Mouse (Mus musculus) embryonic facial prominence, embryonic 14.5 days (tissue): ENCODE measurements around the gene Tnfsf12. TPM values are rescaled to one million over a fixed set of nuclear protein-coding genes. Genes with fewer than 3 reads are reported as not detected.

Experiments used
- ATAC-seq: fragments of 200-750 bp; cut with Nextera tagmentation; 2 replicates; pipeline ENCODE4 v1.8.0; 2017; ENCODE audit warnings: low read depth, moderate number of reproducible peaks, moderate TSS enrichment
- DNase-seq: peaks from one replicate; pipeline ENCODE4 v3.0.0-alpha.2; 2015; ENCODE audit warnings: low spot score
- H3K27ac ChIP-seq: fragments of 300-500 bp; sonication (generic); replicated peaks from 2 replicates; pipeline ENCODE4 v1.5.1; 2014; ENCODE audit warnings: low read depth, mild to moderate bottlenecking, low read length, moderate library complexity
- H3K27me3 ChIP-seq: fragments of 300-500 bp; sonication (generic); replicated peaks from 2 replicates; pipeline ENCODE4 v1.6.1; 2014; ENCODE audit warnings: low read length; ENCODE audit not compliant: control insufficient read depth, insufficient read depth
- H3K36me3 ChIP-seq: fragments of 300-500 bp; sonication (generic); 2 replicates; pipeline ENCODE4 v1.6.1; 2014; ENCODE audit warnings: low read length, mixed read lengths; ENCODE audit not compliant: control insufficient read depth, insufficient read depth
- H3K4me1 ChIP-seq: fragments of 300-500 bp; sonication (generic); 2 replicates; pipeline ENCODE4 v1.6.1; 2014; ENCODE audit warnings: antibody characterized with exemption, low read length; ENCODE audit not compliant: control insufficient read depth, insufficient read depth
- H3K4me2 ChIP-seq: fragments of 300-500 bp; sonication (generic); 2 replicates; pipeline ENCODE4 v1.6.1; 2014; ENCODE audit warnings: low read depth, mild to moderate bottlenecking, low read length, moderate library complexity, mixed read lengths
- H3K4me3 ChIP-seq: fragments of 300-500 bp; sonication (generic); 2 replicates; pipeline ENCODE4 v1.5.1; 2014; ENCODE audit warnings: low read depth, mild to moderate bottlenecking, low read length
- H3K9ac ChIP-seq: fragments of 300-500 bp; sonication (generic); 2 replicates; pipeline ENCODE4 v1.6.1; 2014; ENCODE audit warnings: low read depth, mild to moderate bottlenecking, low read length, moderate library complexity, mixed read lengths
- H3K9me3 ChIP-seq: fragments of 300-500 bp; sonication (generic); 2 replicates; pipeline ENCODE4 v1.6.1; 2016; ENCODE audit warnings: low read length; ENCODE audit not compliant: control insufficient read depth
- WGBS: fragments of 180-500 bp; shearing (Covaris S2); extraction: QIAGEN DNeasy Blood & Tissue Kit; methylation state at CpG from one replicate; pipeline ENCODE4 v1.1.7; 2014; 5-methylcytosine and 5-hydroxymethylcytosine counted together
- polyA plus RNA-seq: library from polyadenylated mRNA; unstranded; fragments of >200 nt; fragmentation: Nextera tagmentation; extraction: Ambion mirVana; gene quantifications from 2 replicates; pipeline ENCODE4 v1.2.1, GENCODE M21; 2014

Gene Tnfsf12
- polyA plus RNA-seq, 1 experiment from 2014 or later: 13.0 TPM

DNA sequence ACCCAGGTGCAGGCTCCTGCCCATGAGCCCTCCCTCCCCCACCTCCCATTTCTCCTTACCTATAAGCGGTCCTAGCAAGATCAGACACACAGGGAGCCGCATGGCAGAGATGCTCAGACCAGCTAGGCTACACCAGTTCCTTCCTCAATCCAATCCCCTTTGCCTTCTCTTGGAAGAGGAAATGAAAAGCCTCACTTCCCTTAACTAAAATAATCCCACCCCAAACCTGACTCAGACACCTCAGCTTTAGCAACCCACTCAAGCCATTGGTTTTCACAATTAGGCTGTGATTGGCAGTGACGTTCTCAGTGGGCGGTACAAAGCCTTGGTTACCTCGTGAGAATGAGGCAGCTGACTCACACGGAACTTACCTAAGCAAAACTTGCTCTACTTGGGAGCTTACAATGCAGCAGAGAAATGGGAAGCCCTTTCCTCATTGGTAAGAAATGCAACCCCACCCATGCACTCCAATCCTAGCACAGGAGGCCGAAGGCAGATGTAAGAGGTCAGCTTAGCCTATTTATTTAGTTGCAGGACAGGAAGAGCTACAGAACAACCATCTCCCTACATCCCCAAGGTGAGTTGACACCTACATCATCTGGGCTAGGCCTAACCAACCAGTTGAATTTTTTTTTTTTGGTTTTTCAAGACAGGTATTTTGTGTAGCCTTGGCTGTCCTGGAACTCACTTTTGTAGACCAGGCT is 29.5 kb downstream of the Tnfsf12 start, which contains the start of gene Cd68:
TSS of gene Cd68 (minus strand) at position 193 of the 704 bp plus-strand sequence.
- DNase-seq (peak; percentile 72), ATAC-seq (no peak)
- H3K9ac ChIP-seq: 0 out of 2 replicates have a peak within 1 kb of the TSS, but pooled peaks have one; percentile 8
- no peaks in the 10 kb centered on the region for H3K9me3 ChIP-seq
- 35% methylated on average over 7 of the region's 7 CpGs for WGBS
- H3K27me3 ChIP-seq: no peaks in the 10 kb centered on the region
- H3K4me2 ChIP-seq: no peak within 1 kb of the TSS
- H3K4me3 ChIP-seq: no peak within 1 kb of the TSS
- H3K4me1 ChIP-seq: peaks cover 16% of the 10 kb centered on the region
- H3K27ac ChIP-seq: peak within 1 kb of the TSS; percentile 50
- H3K36me3 ChIP-seq: peaks cover 71% of the 10 kb centered on the region

DNA sequence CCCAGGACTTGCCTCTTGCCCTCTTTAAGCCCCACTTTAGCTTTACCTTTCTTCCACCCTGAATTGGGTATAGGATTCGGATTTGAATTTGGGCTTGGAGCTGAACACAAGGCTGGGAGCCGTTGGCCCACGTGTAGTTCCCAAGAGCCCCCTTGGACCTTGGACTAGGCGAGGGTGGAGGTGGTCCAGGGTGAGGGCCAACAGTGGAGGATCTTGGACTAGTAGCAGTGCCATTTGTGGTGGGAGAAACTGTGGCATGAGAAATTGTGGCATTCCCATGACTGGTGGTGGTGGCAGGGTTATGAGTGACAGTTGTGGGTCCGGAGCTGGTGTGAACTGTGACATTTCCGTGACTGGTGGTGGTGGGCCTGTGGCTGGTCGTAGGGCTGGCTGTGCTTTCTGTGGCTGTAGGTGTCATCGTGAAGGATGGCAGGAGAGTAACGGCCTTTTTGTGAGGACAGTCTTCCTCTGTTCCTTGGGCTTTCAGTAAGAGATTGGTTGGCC is 30.1 kb downstream of the Tnfsf12 start:
- WGBS: 79% methylated on average over 9 of the region's 9 CpGs
- Histone ChIP-seq H3K4me2 (no peak overlapping the region), H3K27ac (peak overlapping the region; percentile 50), H3K36me3 (peaks cover 66% of the 10 kb centered on the region), H3K9ac (no peak overlapping the region), H3K4me3 (no peak overlapping the region), H3K4me1 (peaks cover 16% of the 10 kb centered on the region), H3K9me3 (no peaks in the 10 kb centered on the region), H3K27me3 (no peaks in the 10 kb centered on the region)
- DNase-seq: no peak
- no peak for ATAC-seq

DNA sequence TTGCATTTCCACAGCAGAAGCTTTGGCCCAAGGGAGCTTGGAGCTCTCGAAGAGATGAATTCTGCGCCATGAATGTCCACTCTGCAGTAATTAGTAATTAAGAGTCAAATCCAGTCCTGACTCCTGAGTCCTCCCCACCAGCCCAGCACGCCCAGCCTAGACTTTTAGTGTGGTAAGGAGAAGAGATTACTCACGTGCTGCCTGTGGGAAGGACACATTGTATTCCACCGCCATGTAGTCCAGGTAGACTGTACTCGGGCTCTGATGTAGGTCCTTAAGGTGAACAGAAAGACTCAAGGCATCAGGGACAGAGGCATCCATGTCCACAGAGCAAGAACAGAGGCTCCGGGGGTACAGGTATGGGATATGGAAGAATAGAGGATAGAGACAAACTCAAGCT is 30.8 kb downstream of the Tnfsf12 start:
- 92% methylated on average over 7 of the region's 7 CpGs for WGBS
- no peaks in the 10 kb centered on the region for H3K9me3 ChIP-seq
- no peak overlapping the region for H3K27ac ChIP-seq
- no peak overlapping the region for H3K4me2 ChIP-seq
- H3K36me3 ChIP-seq: peaks cover 64% of the 10 kb centered on the region
- DNase-seq (no peak), ATAC-seq (no peak)
- no peaks in the 10 kb centered on the region for H3K27me3 ChIP-seq
- H3K9ac ChIP-seq: 0 out of 2 replicates have a peak overlapping the region, but pooled peaks have one; percentile 8
- H3K4me1 ChIP-seq: peaks cover 13% of the 10 kb centered on the region
- H3K4me3 ChIP-seq: no peak overlapping the region

DNA sequence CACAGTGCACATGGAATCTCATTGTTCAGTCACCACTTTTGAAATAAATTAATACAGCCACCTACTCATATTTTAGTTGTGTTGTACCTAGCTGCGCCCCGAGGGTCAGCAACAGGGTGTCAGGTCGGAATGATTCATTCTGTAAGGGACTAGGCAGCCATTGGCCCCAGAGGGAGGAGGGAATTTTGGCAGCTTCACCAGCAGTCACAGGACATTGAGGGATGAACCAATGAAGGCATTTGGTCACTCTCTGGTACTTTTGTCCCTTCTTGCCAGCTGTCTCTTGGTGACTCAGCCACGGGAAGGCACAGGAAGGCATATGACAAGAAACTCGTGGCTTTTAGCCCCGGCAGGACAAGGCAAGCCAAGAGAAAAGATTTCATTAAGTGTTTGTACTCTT is 31.9 kb downstream of the Tnfsf12 start:
- ATAC-seq (no peak), DNase-seq (no peak)
- Histone ChIP-seq H3K9ac (0 out of 2 replicates have a peak overlapping the region, but pooled peaks have one; percentile 6), H3K9me3 (no peaks in the 10 kb centered on the region), H3K27ac (peak overlapping the region; percentile 93), H3K4me2 (no peak overlapping the region), H3K27me3 (no peaks in the 10 kb centered on the region), H3K36me3 (peaks cover 60% of the 10 kb centered on the region), H3K4me3 (no peak overlapping the region), H3K4me1 (peaks cover 7% of the 10 kb centered on the region)
- 87% methylated on average over 6 of the region's 6 CpGs for WGBS

DNA sequence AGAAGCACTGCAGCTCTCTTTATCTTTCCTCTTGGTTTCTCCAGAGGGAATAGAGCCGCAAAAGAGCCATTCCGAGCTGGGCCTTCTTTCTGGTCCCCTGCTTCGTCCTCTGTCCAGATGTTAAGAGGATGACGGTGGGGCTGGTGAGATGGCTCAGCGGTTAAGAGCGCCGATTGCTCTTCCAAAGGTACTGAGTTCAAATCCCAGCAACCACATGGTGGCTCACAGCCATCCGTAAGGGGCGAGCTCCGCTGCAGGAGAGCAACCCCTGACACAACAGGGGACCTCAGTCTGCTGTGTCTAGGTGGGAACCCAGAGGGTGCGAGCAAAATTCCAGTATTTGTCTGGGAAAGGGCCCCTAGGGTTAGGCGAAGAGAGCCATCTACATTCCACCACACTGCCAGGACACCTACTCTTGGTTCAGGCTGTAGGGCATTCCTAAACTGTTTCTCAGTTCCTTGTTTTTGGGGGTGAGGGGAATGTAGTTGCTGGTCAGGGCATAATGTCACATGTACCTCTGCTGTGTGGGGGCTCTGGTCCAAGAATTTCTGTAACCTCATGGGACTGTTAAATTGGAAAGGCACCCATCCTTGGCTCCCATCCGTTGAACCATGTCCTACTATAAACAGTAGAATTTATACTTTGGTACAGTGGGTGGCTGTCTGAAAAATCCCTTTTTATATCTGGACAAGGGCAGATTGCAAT is 32.5 kb downstream of the Tnfsf12 start:
- WGBS: 55% methylated on average over 13 of the region's 13 CpGs
- ATAC-seq: no peak

DNA sequence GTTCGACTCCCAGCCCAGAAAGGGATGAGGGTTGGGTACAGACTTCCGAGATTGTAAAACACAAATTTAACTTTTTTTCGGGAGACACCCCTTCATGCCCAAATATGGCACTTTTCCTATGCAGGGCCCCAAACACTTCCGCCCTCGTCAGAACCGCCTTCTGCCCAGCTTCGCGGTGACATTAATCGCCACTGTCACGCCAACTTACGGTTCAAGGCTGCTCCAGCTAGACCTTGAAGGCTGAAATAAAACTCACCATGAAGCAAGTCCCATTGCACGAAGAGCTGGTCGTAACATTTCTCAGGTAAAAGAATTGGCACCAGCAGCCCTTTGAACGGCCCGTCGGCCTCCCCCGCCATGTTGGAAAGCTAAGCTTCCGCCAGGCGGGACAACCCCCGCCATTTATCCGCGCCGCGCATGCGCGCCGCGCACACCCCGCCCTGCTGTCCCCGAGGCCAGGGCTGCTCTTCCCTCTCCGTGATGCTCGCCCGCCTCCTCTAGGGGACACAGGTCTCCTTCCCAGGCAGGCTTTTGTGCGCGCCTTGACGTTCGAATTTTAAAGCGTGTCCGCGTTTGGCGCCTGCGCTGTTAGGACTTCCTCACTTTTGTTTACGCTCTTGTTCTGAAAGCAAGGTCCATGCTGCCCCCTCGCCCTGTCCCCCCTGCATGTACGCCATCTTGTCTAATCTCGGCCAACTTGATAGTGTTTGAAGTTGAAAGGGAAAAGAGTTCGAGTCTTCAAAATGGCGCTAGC is 33.3 kb downstream of the Tnfsf12 start, which contains the start of gene Mpdu1:
TSS of gene Mpdu1 (minus strand) at position 430 of the 754 bp plus-strand sequence.
- under 1% methylated on average over 48 of the region's 48 CpGs for WGBS
- Histone ChIP-seq H3K27me3 (no peaks in the 10 kb centered on the region), H3K9me3 (no peaks in the 10 kb centered on the region), H3K36me3 (peaks cover 60% of the 10 kb centered on the region), H3K4me3 (peak within 1 kb of the TSS; percentile 57), H3K4me2 (peak within 1 kb of the TSS; percentile 56), H3K27ac (peak within 1 kb of the TSS; percentile 93), H3K9ac (peak within 1 kb of the TSS; percentile 75), H3K4me1 (peaks cover 7% of the 10 kb centered on the region)
- ATAC-seq: peak; percentile 95
- DNase-seq: peak; percentile 99

More for the DNA sequence above, 32.5 kb downstream of the Tnfsf12 start:
- Histone ChIP-seq H3K27me3 (no peaks in the 10 kb centered on the region), H3K4me3 (peak overlapping the region; percentile 57), H3K4me2 (peak overlapping the region; percentile 56), H3K4me1 (peaks cover 7% of the 10 kb centered on the region), H3K27ac (peak overlapping the region; percentile 93), H3K9ac (peak overlapping the region; percentile 75), H3K9me3 (no peaks in the 10 kb centered on the region), H3K36me3 (peaks cover 60% of the 10 kb centered on the region)
- no peak for DNase-seq

DNA sequence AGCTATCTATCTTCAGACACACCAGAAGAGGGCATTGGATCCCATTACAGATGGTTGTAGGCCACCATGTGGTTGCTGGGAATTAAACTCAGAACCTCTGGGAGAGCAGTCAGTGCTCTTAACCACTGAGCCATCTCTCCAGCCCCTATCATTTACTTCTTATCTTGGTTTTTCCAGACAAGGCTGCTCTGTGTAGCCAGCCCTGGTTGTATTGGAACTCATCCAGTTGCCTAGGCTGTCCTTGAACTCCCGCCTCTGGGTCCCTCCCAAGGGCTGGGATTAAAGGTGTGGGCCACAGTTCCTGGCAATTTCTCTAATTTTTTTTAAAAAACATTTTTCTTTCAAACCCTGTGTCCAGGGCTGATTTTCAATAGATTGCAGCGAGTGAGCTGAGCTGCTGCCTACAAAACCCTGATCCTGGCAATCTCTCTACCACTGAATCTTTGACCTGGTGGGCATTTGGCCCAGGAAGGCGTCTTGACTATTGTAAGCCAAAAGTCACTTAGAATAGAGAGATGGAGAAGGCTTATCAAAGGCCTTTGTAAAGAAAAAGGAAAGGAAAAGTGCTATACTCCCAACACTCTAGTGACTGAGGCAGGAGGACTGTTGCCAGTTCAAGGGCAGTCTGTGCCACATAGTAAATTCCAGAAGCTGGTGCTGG is 34.3 kb downstream of the Tnfsf12 start:
- Histone ChIP-seq H3K4me2 (peak overlapping the region; percentile 56), H3K36me3 (peaks cover 62% of the 10 kb centered on the region), H3K27ac (peak overlapping the region; percentile 93), H3K4me1 (peaks cover 7% of the 10 kb centered on the region), H3K27me3 (no peaks in the 10 kb centered on the region), H3K4me3 (peak overlapping the region; percentile 57), H3K9ac (peak overlapping the region; percentile 75), H3K9me3 (no peaks in the 10 kb centered on the region)
- no peak for DNase-seq
- ATAC-seq: no peak
- 84% methylated on average over 3 of the region's 3 CpGs for WGBS

DNA sequence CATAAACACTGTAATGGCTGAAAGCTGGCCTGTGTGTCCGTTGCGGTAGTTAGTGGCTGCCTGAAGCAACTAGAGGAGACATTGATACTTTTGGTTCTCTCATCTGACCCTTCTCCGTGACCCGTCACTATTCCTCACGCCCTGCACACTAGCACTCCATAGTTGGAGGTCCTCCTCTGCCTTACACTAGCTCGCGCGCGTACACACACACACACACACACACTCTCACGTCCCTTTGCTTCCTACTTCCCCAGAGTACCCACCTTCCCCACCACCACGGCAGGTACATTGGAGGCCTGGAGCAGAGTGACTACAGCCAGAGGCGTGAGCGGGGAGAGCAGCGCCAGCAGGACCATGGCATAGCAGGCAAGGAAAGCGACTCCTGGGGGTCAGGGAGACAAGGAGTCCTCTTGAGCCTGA is 38.2 kb downstream of the Tnfsf12 start:
- Histone ChIP-seq H3K27me3 (no peaks in the 10 kb centered on the region), H3K27ac (no peak overlapping the region), H3K9ac (no peak overlapping the region), H3K36me3 (peaks cover 54% of the 10 kb centered on the region), H3K4me3 (no peak overlapping the region), H3K4me2 (no peak overlapping the region), H3K4me1 (no peaks in the 10 kb centered on the region), H3K9me3 (no peaks in the 10 kb centered on the region)
- WGBS: 80% methylated on average over 15 of the region's 15 CpGs
- ATAC-seq (no peak), DNase-seq (no peak)
